Mouse (Mus musculus) kidney, embryonic 14.5 days (tissue): ENCODE data around the gene Gm45837. TPM values are rescaled to one million over a fixed set of nuclear protein-coding genes. Genes with fewer than 3 reads are reported as not detected.

Experiments
- ATAC-seq: fragments of 200-750 bp; cut with Nextera tagmentation; 2 replicates; pipeline ENCODE4 v1.8.0; 2017; ENCODE audit warnings: moderate number of reproducible peaks, mild to moderate bottlenecking, moderate TSS enrichment, moderate library complexity; ENCODE audit not compliant: low FRiP score, low TSS enrichment
- H3K27ac ChIP-seq: fragments of 300-500 bp; sonication (generic); 2 replicates; pipeline ENCODE4 v1.5.1; 2014; ENCODE audit warnings: low read depth, mild to moderate bottlenecking, low read length, moderate library complexity, mixed read lengths
- H3K27me3 ChIP-seq: fragments of 300-500 bp; sonication (generic); 2 replicates; pipeline ENCODE4 v1.6.1; 2014; ENCODE audit warnings: mild to moderate bottlenecking, low read length; ENCODE audit not compliant: control insufficient read depth, insufficient read depth
- H3K36me3 ChIP-seq: fragments of 300-500 bp; sonication (generic); 2 replicates; pipeline ENCODE4 v1.6.1; 2014; ENCODE audit warnings: low read length, mixed read lengths; ENCODE audit not compliant: control insufficient read depth, insufficient read depth
- H3K4me1 ChIP-seq: fragments of 300-500 bp; sonication (generic); 2 replicates; pipeline ENCODE4 v1.6.1; 2014; ENCODE audit warnings: low read length, mixed read lengths; ENCODE audit not compliant: control insufficient read depth, insufficient read depth
- H3K4me2 ChIP-seq: fragments of 300-500 bp; sonication (generic); replicated peaks from 2 replicates; pipeline ENCODE4 v1.6.1; 2014; ENCODE audit warnings: low read depth, mild to moderate bottlenecking, low read length
- H3K4me3 ChIP-seq: fragments of 300-500 bp; sonication (generic); 2 replicates; pipeline ENCODE4 v1.5.1; 2014; ENCODE audit warnings: mild to moderate bottlenecking, low read length
- H3K9ac ChIP-seq: fragments of 300-500 bp; sonication (generic); 2 replicates; pipeline ENCODE4 v1.6.1; 2014; ENCODE audit warnings: low read depth, mild to moderate bottlenecking, low read length, moderate library complexity
- H3K9me3 ChIP-seq: fragments of 300-500 bp; sonication (generic); 2 replicates; pipeline ENCODE4 v1.6.1; 2016; ENCODE audit warnings: low read length; ENCODE audit not compliant: control insufficient read depth
- WGBS: fragments of 180-500 bp; shearing (Covaris S2); extraction: QIAGEN DNeasy Blood & Tissue Kit; methylation state at CpG from one replicate; pipeline ENCODE4 v1.1.7; 2014; 5-methylcytosine and 5-hydroxymethylcytosine counted together
- polyA plus RNA-seq: library from polyadenylated mRNA; unstranded; fragments of >200 nt; fragmentation: Nextera tagmentation; extraction: Ambion mirVana; gene quantifications from 2 replicates; pipeline ENCODE4 v1.2.1, GENCODE M21; 2014

Gm45837 gene
- polyA plus RNA-seq, 1 experiment from 2014 or later = 13.2 TPM

GRCm38 (mm10) chr7:101472598-101473558 is 62.2 kb downstream of the Gm45837 start:
- no peak overlapping the region for H3K27ac ChIP-seq
- no peaks in the 10 kb centered on the region for H3K9me3 ChIP-seq
- no peak overlapping the region for H3K4me3 ChIP-seq
- no peaks in the 10 kb centered on the region for H3K27me3 ChIP-seq
- H3K36me3 ChIP-seq = no peaks in the 10 kb centered on the region
- no peaks in the 10 kb centered on the region for H3K4me1 ChIP-seq
- H3K4me2 ChIP-seq = no peak overlapping the region
- 0 out of 2 replicates have a peak overlapping the region, but pooled peaks have one; percentile 18 for H3K9ac ChIP-seq
- WGBS = 52% methylated on average over 10 of the region's 10 CpGs
- no peak for ATAC-seq

GRCm38 (mm10) chr7:101474399-101474811 is 63.7 kb downstream of the Gm45837 start:
- H3K4me2 ChIP-seq = no peak overlapping the region
- H3K9me3 ChIP-seq = no peaks in the 10 kb centered on the region
- no peak overlapping the region for H3K27ac ChIP-seq
- H3K27me3 ChIP-seq = no peaks in the 10 kb centered on the region
- H3K9ac ChIP-seq = no peak overlapping the region
- no peak overlapping the region for H3K4me3 ChIP-seq
- ATAC-seq = no peak
- no peaks in the 10 kb centered on the region for H3K36me3 ChIP-seq
- WGBS = 83% methylated on average over 5 of the region's 5 CpGs
- no peaks in the 10 kb centered on the region for H3K4me1 ChIP-seq

DNA sequence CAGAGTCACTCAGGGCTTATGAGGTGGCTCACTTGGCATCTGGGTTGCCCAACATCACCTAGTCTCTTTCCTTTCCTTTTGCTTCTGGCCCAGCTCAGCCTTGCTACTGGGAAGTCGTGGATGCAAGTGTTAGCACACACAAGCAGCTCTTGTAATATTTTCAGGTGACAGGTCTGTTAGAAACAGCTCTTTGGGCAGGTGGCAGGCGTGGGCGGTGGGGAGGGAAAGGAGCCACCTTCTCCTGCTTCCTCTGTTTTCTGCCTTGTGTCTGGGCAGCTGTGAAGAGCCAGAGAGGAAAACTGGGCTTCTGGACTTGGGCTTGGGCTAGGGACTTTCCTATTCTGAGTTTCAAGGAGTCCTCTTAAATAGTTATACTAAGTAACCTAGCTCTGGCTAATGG is 65.3 kb downstream of the Gm45837 start:
- Histone ChIP-seq H3K36me3 (no peaks in the 10 kb centered on the region), H3K27me3 (no peaks in the 10 kb centered on the region), H3K9ac (no peak overlapping the region), H3K27ac (no peak overlapping the region), H3K4me3 (no peak overlapping the region), H3K9me3 (no peaks in the 10 kb centered on the region), H3K4me1 (0 out of 2 replicates have a peak, but pooled peaks cover 6% of the 10 kb centered on the region), H3K4me2 (no peak overlapping the region)
- ATAC-seq = no peak
- 69% methylated on average over 3 of the region's 3 CpGs for WGBS

GRCm38 (mm10) chr7:101476493-101476892 is 65.8 kb downstream of the Gm45837 start:
- no peaks in the 10 kb centered on the region for H3K9me3 ChIP-seq
- no peak overlapping the region for H3K9ac ChIP-seq
- no peak for ATAC-seq
- 0 out of 2 replicates have a peak, but pooled peaks cover 6% of the 10 kb centered on the region for H3K4me1 ChIP-seq
- H3K27ac ChIP-seq = no peak overlapping the region
- no peaks in the 10 kb centered on the region for H3K27me3 ChIP-seq
- H3K4me3 ChIP-seq = no peak overlapping the region
- 46% methylated on average over 4 of the region's 4 CpGs for WGBS
- H3K36me3 ChIP-seq = no peaks in the 10 kb centered on the region
- H3K4me2 ChIP-seq = no peak overlapping the region

GRCm38 (mm10) chr7:101477200-101477599 is 66.5 kb downstream of the Gm45837 start:
- Histone ChIP-seq H3K36me3 (no peaks in the 10 kb centered on the region), H3K27me3 (no peaks in the 10 kb centered on the region), H3K4me2 (no peak overlapping the region), H3K4me3 (no peak overlapping the region), H3K27ac (no peak overlapping the region), H3K4me1 (0 out of 2 replicates have a peak, but pooled peaks cover 11% of the 10 kb centered on the region), H3K9me3 (no peaks in the 10 kb centered on the region), H3K9ac (no peak overlapping the region)
- 45% methylated on average over 5 of the region's 5 CpGs for WGBS
- no peak for ATAC-seq

- no peak overlapping the region for H3K4me2 ChIP-seq
- H3K27ac ChIP-seq = no peak overlapping the region
- 61% methylated on average over 5 of the region's 5 CpGs for WGBS
- H3K27me3 ChIP-seq = no peaks in the 10 kb centered on the region
- ATAC-seq = no peak
- H3K4me1 ChIP-seq = peaks cover 17% of the 10 kb centered on the region
- no peak overlapping the region for H3K4me3 ChIP-seq
- no peak overlapping the region for H3K9ac ChIP-seq
- no peaks in the 10 kb centered on the region for H3K9me3 ChIP-seq
- H3K36me3 ChIP-seq = no peaks in the 10 kb centered on the region
Observed at GRCm38 (mm10) chr7:101478099-101478498, 67.4 kb downstream of the Gm45837 start.

DNA sequence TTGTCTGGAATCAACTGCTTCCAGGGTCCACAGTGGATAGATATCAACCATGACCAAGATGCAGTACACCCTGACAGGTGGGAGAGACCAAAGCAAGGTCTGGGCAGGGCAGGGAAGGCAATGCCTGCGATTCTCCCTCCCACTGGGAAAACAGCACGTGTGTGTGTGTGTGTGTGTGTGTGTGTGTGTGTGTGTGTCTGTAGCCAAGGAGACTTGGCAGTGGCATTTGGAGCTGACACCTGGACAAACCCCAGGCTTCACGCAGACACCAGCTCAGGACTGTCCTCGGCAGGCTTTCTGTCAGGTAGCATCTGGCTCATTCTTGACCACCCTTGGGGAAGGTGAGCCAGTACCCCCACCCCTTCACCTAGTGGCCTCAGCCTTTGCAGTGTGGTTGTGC is 69.2 kb downstream of the Gm45837 start:
- H3K36me3 ChIP-seq = no peaks in the 10 kb centered on the region
- H3K9me3 ChIP-seq = no peaks in the 10 kb centered on the region
- peaks cover 22% of the 10 kb centered on the region for H3K4me1 ChIP-seq
- H3K27ac ChIP-seq = no peak overlapping the region
- H3K4me3 ChIP-seq = no peak overlapping the region
- no peaks in the 10 kb centered on the region for H3K27me3 ChIP-seq
- no peak for ATAC-seq
- no peak overlapping the region for H3K9ac ChIP-seq
- WGBS = 65% methylated on average over 4 of the region's 4 CpGs
- H3K4me2 ChIP-seq = no peak overlapping the region

- WGBS = 28% methylated on average over 6 of the region's 6 CpGs
- peak; percentile 12; the same call in 1 of the 2 replicates for ATAC-seq
- no peak overlapping the region for H3K4me3 ChIP-seq
- no peak overlapping the region for H3K9ac ChIP-seq
- H3K4me1 ChIP-seq = peaks cover 22% of the 10 kb centered on the region
- no peaks in the 10 kb centered on the region for H3K9me3 ChIP-seq
- no peaks in the 10 kb centered on the region for H3K36me3 ChIP-seq
- no peak overlapping the region for H3K27ac ChIP-seq
- H3K27me3 ChIP-seq = no peaks in the 10 kb centered on the region
- no peak overlapping the region for H3K4me2 ChIP-seq
Observed at GRCm38 (mm10) chr7:101480671-101481070, 70.0 kb downstream of the Gm45837 start.

DNA sequence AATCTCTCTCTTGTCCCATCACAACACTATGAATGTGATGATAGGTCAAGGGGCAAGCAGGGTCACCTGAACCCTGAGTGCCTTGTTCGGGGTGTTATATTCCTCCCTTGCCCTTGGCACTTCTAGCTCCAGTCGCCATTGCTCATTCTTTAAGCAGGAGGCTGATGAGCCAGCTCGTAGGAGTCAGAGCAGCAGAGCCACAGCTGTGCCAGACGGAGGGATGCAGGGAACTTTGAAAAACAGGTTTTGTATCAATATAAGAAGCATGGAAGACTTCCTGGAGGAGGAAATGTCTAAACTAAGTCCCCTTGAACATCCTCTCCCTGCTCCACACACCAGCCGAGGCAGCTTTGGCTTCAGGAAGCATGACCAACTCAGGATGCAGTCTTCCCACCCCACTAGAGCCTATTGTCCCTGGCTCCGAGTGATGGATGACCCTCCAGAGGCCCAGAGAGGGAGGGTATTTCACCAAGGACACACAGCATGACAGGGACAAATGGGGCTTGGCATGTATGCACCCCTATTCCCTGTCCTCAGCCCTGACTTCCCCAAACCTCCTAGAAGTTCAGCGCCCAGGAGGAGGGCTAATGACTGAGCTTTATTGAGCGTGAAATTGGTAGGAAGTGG is 71.3 kb downstream of the Gm45837 start:
- no peak overlapping the region for H3K4me2 ChIP-seq
- H3K27ac ChIP-seq = no peak overlapping the region
- H3K36me3 ChIP-seq = no peaks in the 10 kb centered on the region
- H3K9ac ChIP-seq = no peak overlapping the region
- peak; percentile 66 for ATAC-seq
- no peaks in the 10 kb centered on the region for H3K9me3 ChIP-seq
- H3K27me3 ChIP-seq = no peaks in the 10 kb centered on the region
- 14% methylated on average over 8 of the region's 8 CpGs for WGBS
- no peak overlapping the region for H3K4me3 ChIP-seq
- peaks cover 22% of the 10 kb centered on the region for H3K4me1 ChIP-seq
